Mouse (Mus musculus): ENCODE data around the gene Atp5b.

- TF ChIP-seq CTCF (IDR thresholded peaks at IDR 0.05; ENCODE audit: extremely low read depth, insufficient read depth, insufficient read length, insufficient replicate concordance), result no peak
- TF ChIP-seq POLR2A (IDR thresholded peaks at IDR 0.05; ENCODE audit: low read depth, low read length), result no peak
Measured at GRCm38 (mm10) chr10:128042466-128042865, 40.6 kb upstream of the Atp5b start.
